Mouse (Mus musculus): ENCODE data around the gene Tcap.

DNA sequence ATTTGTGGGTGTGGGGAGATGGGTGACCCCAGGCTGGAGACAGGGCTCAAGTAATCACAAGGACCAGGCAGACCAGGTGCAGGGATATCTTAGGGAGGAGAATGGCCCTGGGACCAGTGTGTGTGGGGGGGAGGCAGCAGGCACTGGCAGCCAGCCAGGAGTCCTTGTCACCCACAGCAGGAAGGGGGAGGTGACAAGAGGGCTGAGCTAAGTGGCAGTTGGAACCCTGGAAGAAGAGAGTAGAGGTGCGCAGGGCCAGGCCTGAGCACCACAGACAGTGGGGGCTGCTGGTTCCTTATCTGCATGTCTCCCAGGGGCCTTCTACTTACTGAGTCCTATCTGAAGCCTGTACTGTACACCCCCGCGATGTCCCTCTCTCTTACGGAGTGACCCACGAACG, 9.7 kb downstream of the Tcap start:
- TF ChIP-seq GATA1 (IDR thresholded peaks at IDR 0.05; ENCODE audit: low read length) (no peak), TAL1 (IDR thresholded peaks at IDR 0.05; ENCODE audit: low read length) (no peak)
